In the genomic region with DNA sequence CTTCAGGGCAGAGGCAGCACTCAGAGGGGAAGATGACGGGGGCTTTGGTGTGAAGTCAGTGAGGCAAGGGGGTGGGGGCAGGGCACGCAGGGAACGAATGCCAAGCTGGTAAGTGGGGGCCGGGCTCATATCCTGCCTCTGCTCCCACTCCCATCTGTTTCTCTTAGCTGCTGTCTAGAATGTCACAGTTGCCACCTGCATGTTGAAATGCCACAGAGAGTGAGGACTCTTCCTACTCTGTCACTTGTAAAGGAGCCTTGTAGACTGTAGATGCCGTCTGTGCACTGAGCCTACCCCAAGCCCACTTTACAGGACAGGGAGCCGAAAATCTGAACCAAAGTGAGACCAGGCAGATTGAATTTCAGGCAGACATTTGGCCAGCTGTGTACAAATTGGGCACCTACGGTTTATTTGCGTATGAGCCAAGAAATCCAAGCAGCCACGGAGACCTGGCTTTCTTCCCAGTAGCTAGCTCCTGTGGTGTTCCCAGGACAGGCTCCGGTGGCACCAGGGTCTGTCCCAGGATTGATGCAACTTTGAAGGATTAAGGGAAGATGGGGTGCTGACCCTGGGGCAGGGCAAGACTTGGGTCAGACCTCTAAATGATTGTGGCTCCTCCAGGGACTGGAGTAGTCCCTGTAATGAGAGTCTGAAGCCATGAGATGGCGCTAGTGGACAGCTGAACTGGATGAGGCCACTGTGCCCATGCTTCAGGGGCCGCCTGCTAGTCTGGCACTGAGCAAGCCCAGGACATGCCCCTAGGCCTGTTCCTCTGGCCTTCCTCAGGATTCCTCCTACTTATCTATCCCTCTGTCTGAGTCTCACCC, we compare ENCODE assay signal across 9 mouse cellular contexts. TPM values are rescaled to one million over a fixed set of nuclear protein-coding genes. Genes with fewer than 3 reads are reported as not detected.
DNase-seq lines count a peak whose midpoint lies in the region; ATAC-seq and TF ChIP-seq lines count a peak whose summit lies in the region.
"Had no signal": no experiment of that assay in that cellular context is flagged by ENCODE, and none has a peak within 500 bp of the region (broad histone marks: within the 10 kb centered on the region; RNA-seq: fewer than 3 reads in every experiment).

No protein-coding gene starts in this region.

- no peaks in the 10 kb centered on the region for H3K9me3 ChIP-seq in forebrain, embryonic 14.5 days (replicated peaks; ENCODE audit: control insufficient read depth, low read length)
- no peaks in the 10 kb centered on the region for H3K9me3 ChIP-seq in hindbrain, embryonic 16.5 days (ENCODE audit: control insufficient read depth, low read length)
- no peaks in the 10 kb centered on the region for H3K9me3 ChIP-seq in midbrain, embryonic 13.5 days
- H3K9me3 ChIP-seq in stomach, embryonic 16.5 days (replicated peaks; ENCODE audit: control insufficient read depth, low read length), result no peaks in the 10 kb centered on the region

- DNase-seq in lung, adult 2 months, result no peak
- DNase-seq in lung, adult 18-20 months, result no peak
- DNase-seq in forebrain, embryonic 14.5 days (ENCODE audit: low spot score), result peak; percentile 81
- peak; percentile 81 for DNase-seq in left cerebral cortex, postnatal 4 days

- no peaks in the 10 kb centered on the region for H3K36me3 ChIP-seq in forebrain, embryonic 14.5 days (ENCODE audit: control insufficient read depth, insufficient read depth, low read length)
- no peaks in the 10 kb centered on the region for H3K36me3 ChIP-seq in hindbrain, embryonic 16.5 days (ENCODE audit: control insufficient read depth, insufficient read depth, low read length)
- H3K36me3 ChIP-seq in midbrain, embryonic 13.5 days, result no peaks in the 10 kb centered on the region
- no peaks in the 10 kb centered on the region for H3K36me3 ChIP-seq in stomach, embryonic 16.5 days (ENCODE audit: control insufficient read depth, insufficient read depth, low read length)

- TF ChIP-seq CTCF in lung, adult 2 months (IDR thresholded peaks at IDR 0.05; ENCODE audit: insufficient read depth, low read length), result peak; percentile 71

- H3K4me2 ChIP-seq in forebrain, embryonic 14.5 days (ENCODE audit: low read length), result no peak overlapping the region
- H3K4me2 ChIP-seq in hindbrain, embryonic 16.5 days (ENCODE audit: low read length), result no peak overlapping the region
- H3K4me2 ChIP-seq in midbrain, embryonic 13.5 days (replicated peaks), result no peak overlapping the region
- H3K4me2 ChIP-seq in stomach, embryonic 16.5 days (ENCODE audit: low read depth, low read length), result no peak overlapping the region

- intact Hi-C loops in left cerebral cortex, postnatal 4 days (cut with DNase I), result loop anchor here (5.0 kb wide), 1 partner anchor 34 kb away; no protein-coding TSS in a partner anchor

- peak; percentile 65 for ATAC-seq in cerebellum, adult (ENCODE audit: insufficient number of reproducible peaks, low FRiP score, low TSS enrichment)
- peak; percentile 85 for ATAC-seq in forebrain, embryonic 14.5 days
- ATAC-seq in hindbrain, embryonic 16.5 days, result peak; percentile 60
- ATAC-seq in midbrain, embryonic 13.5 days, result peak; percentile 68; the same call in 1 of the 2 replicates
- peak; percentile 59; the same call in 1 of the 2 replicates for ATAC-seq in stomach, embryonic 16.5 days (ENCODE audit: insufficient read depth, low FRiP score)

- H3K27me3 ChIP-seq in forebrain, embryonic 14.5 days (replicated peaks; ENCODE audit: control insufficient read depth, insufficient read depth, low read length), result no peaks in the 10 kb centered on the region
- H3K27me3 ChIP-seq in hindbrain, embryonic 16.5 days (replicated peaks; ENCODE audit: control insufficient read depth, insufficient read depth, low read length), result no peaks in the 10 kb centered on the region
- H3K27me3 ChIP-seq in midbrain, embryonic 13.5 days, result no peaks in the 10 kb centered on the region
- no peaks in the 10 kb centered on the region for H3K27me3 ChIP-seq in stomach, embryonic 16.5 days (ENCODE audit: control insufficient read depth, insufficient read depth, low read length)

- peaks cover 3% of the 10 kb centered on the region for H3K4me1 ChIP-seq in lung, adult 2 months (ENCODE audit: control insufficient read depth, insufficient read depth, low read length)
- H3K4me1 ChIP-seq in forebrain, embryonic 14.5 days (ENCODE audit: control insufficient read depth, insufficient read depth, low read length), result peaks cover 15% of the 10 kb centered on the region; the same call in 1 of the 2 replicates
- peaks cover 16% of the 10 kb centered on the region for H3K4me1 ChIP-seq in hindbrain, embryonic 16.5 days (ENCODE audit: control insufficient read depth, insufficient read depth, low read depth, low read length)
- H3K4me1 ChIP-seq in midbrain, embryonic 13.5 days (replicated peaks), result 0 out of 2 replicates have a peak, but pooled peaks cover 10% of the 10 kb centered on the region
- H3K4me1 ChIP-seq in stomach, embryonic 16.5 days (ENCODE audit: control insufficient read depth, insufficient read depth, low read length), result peaks cover 9% of the 10 kb centered on the region; the same call in 1 of the 2 replicates

- no peak overlapping the region for H3K9ac ChIP-seq in forebrain, embryonic 14.5 days (ENCODE audit: low read length)
- 0 out of 2 replicates have a peak overlapping the region, but pooled peaks have one; percentile 23 for H3K9ac ChIP-seq in hindbrain, embryonic 16.5 days (ENCODE audit: low read depth, low read length)
- H3K9ac ChIP-seq in midbrain, embryonic 13.5 days (replicated peaks), result no peak overlapping the region
- H3K9ac ChIP-seq in stomach, embryonic 16.5 days (ENCODE audit: low read length), result no peak overlapping the region

- no peak overlapping the region for H3K4me3 ChIP-seq in lung, adult 2 months (replicated peaks; ENCODE audit: extremely low read depth, low read depth, low read length)
- H3K4me3 ChIP-seq in forebrain, embryonic 14.5 days (ENCODE audit: low read depth, low read length), result no peak overlapping the region
- no peak overlapping the region for H3K4me3 ChIP-seq in hindbrain, embryonic 16.5 days (ENCODE audit: low read length)
- no peak overlapping the region for H3K4me3 ChIP-seq in midbrain, embryonic 13.5 days (replicated peaks)
- H3K4me3 ChIP-seq in stomach, embryonic 16.5 days (replicated peaks; ENCODE audit: low read length), result no peak overlapping the region
- H3K4me3 ChIP-seq: erythroblast, embryonic 14.5 days had no signal

- WGBS in lung, adult 2 months, result 34% methylated on average over 12 of the region's 12 CpGs
- 26% methylated on average over 12 of the region's 12 CpGs for WGBS in forebrain, embryonic 14.5 days
- 29% methylated on average over 12 of the region's 12 CpGs for WGBS in hindbrain, embryonic 16.5 days
- 51% methylated on average over 12 of the region's 12 CpGs for WGBS in midbrain, embryonic 13.5 days
- WGBS in stomach, embryonic 16.5 days, result 42% methylated on average over 12 of the region's 12 CpGs

- peak overlapping the region; percentile 49 for H3K27ac ChIP-seq in forebrain, embryonic 14.5 days (ENCODE audit: low read depth, low read length)
- peak overlapping the region; percentile 11; the same call in 1 of the 2 replicates for H3K27ac ChIP-seq in hindbrain, embryonic 16.5 days (ENCODE audit: low read depth, low read length)
- no peak overlapping the region for H3K27ac ChIP-seq in midbrain, embryonic 13.5 days
- no peak overlapping the region; the same call in 1 of the 2 replicates for H3K27ac ChIP-seq in stomach, embryonic 16.5 days (ENCODE audit: low read length)

- TF ChIP-seq POLR2A in lung, adult 2 months (IDR thresholded peaks at IDR 0.05; ENCODE audit: borderline replicate concordance, extremely low read depth, low read depth, low read length), result no peak

RNA-seq across cellular contexts. Expression of gene Arhgef17, which starts 11.1 kb away (rescaled TPM):
- 56.6 and 59.0 TPM in 2 replicates for polyA plus RNA-seq in lung, adult 2 months (2012; rRNA removed)
- 8.0 and 8.8 TPM in 2 replicates for polyA plus RNA-seq in forebrain, embryonic 14.5 days (2014; fragmentation: Nextera tagmentation; extraction: Ambion mirVana)
- 13.6 and 18.2 TPM in 2 replicates for polyA plus RNA-seq in hindbrain, embryonic 16.5 days (2015; fragmentation: Nextera tagmentation; extraction: Ambion mirVana)
- 10 to 100 TPM; 44.2 to 45.3 TPM for total RNA-seq in left cerebral cortex, postnatal 4 days (2021)
- polyA plus RNA-seq in midbrain, embryonic 13.5 days (2015; fragmentation: Nextera tagmentation; extraction: Ambion mirVana), result 5.8 and 5.9 TPM in 2 replicates
- polyA plus RNA-seq in stomach, embryonic 16.5 days (2015; fragmentation: Nextera tagmentation; extraction: Ambion mirVana), result 7.3 and 7.4 TPM in 2 replicates

RNA-seq across cellular contexts. Expression of gene P2ry6, which starts 31.4 kb away (rescaled TPM):
- 59.1 and 61.6 TPM in 2 replicates for polyA plus RNA-seq in lung, adult 2 months (2012; rRNA removed)
- polyA plus RNA-seq in forebrain, embryonic 14.5 days (2014; fragmentation: Nextera tagmentation; extraction: Ambion mirVana), result 2.3 and 3.2 TPM in 2 replicates
- polyA plus RNA-seq in hindbrain, embryonic 16.5 days (2015; fragmentation: Nextera tagmentation; extraction: Ambion mirVana), result 2.7 and 4.8 TPM in 2 replicates
- 1 to 10 TPM; 2.0 to 2.5 TPM for total RNA-seq in left cerebral cortex, postnatal 4 days (2021)
- 1.9 and 2.7 TPM in 2 replicates for polyA plus RNA-seq in midbrain, embryonic 13.5 days (2015; fragmentation: Nextera tagmentation; extraction: Ambion mirVana)
- polyA plus RNA-seq in stomach, embryonic 16.5 days (2015; fragmentation: Nextera tagmentation; extraction: Ambion mirVana), result 7.9 and 8.6 TPM in 2 replicates

Comparison
In these comparisons a context has a peak if more than half of its experiments do, and no peak if none do; other contexts are left out.
1. DNase-seq: peak in forebrain, embryonic 14.5 days (single experiment) and left cerebral cortex, postnatal 4 days (single experiment); none in lung, adult 2 months (single experiment) and lung, adult 18-20 months (0 of 2).
2. H3K27ac ChIP-seq: peak in forebrain, embryonic 14.5 days (single experiment) and hindbrain, embryonic 16.5 days (single experiment); none in midbrain, embryonic 13.5 days (single experiment) and stomach, embryonic 16.5 days (single experiment).
3. Peak in every context shown above with its lines, with median percentiles within 50 percentile points of each other: ATAC-seq.